Mouse (Mus musculus): Measurements from ENCODE around the gene Alkbh5.
A peak's percentile ranks its signal among the peaks of the same experiment; 100 is the strongest.
"Not testable (repeated sequence)": the region's sequence is repeated elsewhere in the genome, so short reads cannot be mapped to it uniquely, and the experiment has no call there.

The Alkbh5 gene

DNA sequence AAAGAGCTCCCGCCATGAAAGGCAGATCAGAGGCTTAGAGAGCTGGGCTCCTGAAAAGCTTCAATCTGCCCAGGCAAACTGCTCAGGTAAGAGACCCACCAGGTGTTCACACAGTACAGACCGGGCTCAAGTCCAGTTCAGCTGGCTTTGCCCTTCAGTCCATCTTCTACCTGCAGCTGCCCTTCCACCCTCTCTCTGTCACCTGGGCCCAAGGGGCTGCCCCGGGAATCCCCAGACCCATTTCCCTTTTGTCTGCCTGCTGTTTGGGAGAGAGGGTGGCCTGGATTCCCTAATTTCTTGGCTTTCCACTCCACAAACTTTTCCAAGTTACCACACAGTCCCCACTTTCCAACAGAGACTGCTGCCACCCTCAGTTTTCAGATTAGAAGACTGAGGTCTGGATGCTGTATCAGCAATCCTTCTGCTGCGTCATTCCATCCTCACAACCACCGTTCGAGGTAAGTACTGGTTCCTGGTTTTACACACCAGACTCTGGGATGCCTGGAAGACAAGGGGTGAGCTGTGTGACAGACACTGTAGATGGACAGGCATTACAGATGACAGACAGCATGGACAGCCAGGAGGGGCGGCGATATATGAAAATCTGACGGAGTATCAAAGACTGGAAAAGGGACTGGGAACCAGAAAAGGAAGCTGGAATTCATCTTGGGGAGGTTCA lies at the start of gene Alkbh5:
Alkbh5 (plus strand) TSS at position 202 of the 679 bp plus-strand sequence.
- peak; percentile 26 to 42 for DNase-seq

DNA sequence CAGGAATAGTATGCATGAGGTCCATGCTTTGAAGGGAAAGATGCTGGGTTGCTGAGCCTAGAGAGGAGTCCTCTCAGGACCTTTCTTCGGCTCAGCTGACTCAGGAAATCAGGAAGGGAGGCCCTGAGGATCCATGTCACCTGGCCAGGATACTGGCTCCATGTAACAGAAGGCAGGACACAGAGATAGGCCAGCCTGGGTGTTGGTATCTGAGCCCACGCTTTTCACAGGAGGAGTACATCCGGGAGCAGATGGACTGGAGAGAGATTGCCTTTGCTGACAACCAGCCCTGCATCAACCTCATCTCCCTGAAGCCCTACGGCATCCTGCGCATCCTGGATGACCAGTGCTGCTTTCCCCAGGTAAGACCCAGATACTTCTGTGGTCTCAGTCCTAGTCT lies 43.5 kb upstream of the Alkbh5 start:
- peak; percentile 30 to 33 for DNase-seq

GRCm38 (mm10) chr11:60495692-60496091 lies 40.5 kb upstream of the Alkbh5 start:
- DNase-seq = no peak

DNA sequence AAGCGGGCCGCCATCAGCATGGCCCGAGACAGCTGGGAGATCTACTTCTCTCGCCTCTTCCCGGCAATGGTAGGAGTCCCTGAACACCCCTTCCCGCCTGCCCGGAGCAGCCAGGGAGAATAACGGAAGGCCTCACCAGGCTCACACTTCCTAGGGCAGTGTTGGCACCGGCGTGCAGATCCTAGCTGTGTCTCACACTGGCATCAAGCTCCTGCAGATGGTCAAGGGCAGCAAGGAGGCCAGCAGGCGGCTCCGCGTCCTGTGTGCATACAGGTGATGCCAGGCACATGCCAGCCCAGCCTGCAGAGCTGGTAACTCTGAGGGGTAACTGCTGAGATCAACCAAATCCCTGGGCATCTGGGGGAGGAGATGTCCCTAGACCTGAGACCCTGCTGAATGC lies 28.9 kb upstream of the Alkbh5 start:
- DNase-seq = peak; percentile 44 to 59

- no peak for DNase-seq
Observed at GRCm38 (mm10) chr11:60508950-60509349, 27.2 kb upstream of the Alkbh5 start.

DNA sequence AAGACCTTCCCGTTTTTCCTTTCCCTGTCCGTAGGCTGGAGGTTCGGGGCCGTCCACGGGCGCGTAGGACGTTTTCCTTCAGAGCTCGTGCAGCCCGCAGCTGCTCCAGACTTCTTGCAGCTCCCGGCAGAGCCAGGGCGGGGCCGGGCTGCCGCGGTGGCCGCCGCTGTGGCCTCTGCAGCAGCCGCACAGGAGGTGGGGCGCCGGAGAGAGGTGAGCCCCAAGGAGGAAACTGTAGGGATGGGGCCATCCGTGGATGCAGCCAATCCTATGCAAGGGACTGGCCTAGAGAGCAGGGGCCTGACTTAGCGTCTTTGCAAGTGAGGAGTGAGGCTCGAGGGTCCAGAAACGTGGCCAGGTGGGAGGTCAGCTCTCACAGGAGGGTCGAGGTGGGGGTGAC lies 26.7 kb upstream of the Alkbh5 start:
- no peak for DNase-seq

DNA sequence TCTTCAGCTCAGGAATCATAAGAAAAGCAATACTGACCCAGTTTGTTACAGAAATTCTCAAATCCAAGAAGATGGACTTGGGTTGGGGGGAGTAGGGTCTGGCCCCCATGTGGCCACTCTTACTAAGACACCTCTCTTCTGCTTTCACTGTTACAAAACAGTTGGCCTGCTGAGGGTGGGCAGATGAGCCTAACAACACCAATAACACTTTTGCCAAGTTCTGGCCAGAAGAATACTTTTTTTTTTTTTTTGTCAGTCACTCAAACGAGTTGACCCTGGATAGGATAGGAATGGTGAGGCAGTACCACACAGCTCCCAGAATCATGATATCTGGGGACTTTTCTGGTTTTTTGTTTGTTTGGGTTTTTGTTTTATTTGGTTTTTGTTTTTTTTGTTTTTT lies 24.3 kb upstream of the Alkbh5 start:
- no peak for DNase-seq

GRCm38 (mm10) chr11:60512520-60512919 lies 23.7 kb upstream of the Alkbh5 start:
- no peak for DNase-seq

- DNase-seq = no peak
Observed at GRCm38 (mm10) chr11:60514941-60515340, 21.2 kb upstream of the Alkbh5 start.

DNA sequence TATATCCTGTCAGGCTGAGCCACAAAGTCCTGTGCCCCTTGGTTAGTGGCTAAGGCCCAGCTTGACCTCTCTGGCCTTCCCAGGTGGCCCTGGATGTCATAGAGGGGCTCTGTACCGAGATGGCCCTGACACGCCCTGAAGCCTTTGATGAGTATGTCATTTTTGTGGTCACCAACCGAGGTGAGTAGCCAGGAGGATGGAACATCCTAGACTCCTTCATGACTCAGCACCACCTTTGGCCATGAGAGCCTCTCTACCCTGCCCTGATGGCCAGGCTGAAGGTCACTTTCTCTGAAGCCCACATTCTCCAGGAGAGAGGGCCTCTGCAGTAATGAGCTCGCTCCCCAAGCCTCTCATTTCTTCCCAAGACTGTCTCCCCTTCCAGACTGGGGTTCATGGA lies 17.9 kb upstream of the Alkbh5 start:
- DNase-seq = no peak

DNA sequence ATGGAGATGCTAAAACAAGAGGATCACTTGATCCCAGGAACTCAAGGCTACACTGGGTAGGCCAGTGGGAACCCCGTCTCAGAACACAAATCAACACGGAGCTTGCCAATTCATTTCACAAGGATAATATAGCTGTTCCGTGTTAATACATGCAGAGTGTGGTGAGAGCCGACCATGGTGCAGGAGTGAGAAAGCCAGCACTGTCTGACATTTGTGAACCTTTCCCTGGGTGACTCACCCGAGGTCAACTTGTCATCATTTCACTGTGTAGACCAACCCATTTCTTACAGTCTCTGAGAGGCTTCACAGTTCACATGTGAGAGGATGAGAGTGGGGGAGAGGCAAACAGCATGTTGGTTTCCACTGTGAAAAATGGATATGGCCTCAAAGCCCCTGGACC lies 14.2 kb upstream of the Alkbh5 start:
- DNase-seq = no peak

GRCm38 (mm10) chr11:60522661-60523365 lies 13.4 kb upstream of the Alkbh5 start:
- no peak for DNase-seq

- no peak for DNase-seq
Observed at GRCm38 (mm10) chr11:60526461-60526860, 9.7 kb upstream of the Alkbh5 start.

GRCm38 (mm10) chr11:60535676-60536075 lies 505 bp upstream of the Alkbh5 start:
- no peak for DNase-seq

- peak; percentile 92 to 95 for DNase-seq
Observed at GRCm38 (mm10) chr11:60536859-60537467, 782 bp downstream of the Alkbh5 start.

- DNase-seq = peak; percentile 97
Observed at GRCm38 (mm10) chr11:60537468-60538347, 1.5 kb downstream of the Alkbh5 start.

DNA sequence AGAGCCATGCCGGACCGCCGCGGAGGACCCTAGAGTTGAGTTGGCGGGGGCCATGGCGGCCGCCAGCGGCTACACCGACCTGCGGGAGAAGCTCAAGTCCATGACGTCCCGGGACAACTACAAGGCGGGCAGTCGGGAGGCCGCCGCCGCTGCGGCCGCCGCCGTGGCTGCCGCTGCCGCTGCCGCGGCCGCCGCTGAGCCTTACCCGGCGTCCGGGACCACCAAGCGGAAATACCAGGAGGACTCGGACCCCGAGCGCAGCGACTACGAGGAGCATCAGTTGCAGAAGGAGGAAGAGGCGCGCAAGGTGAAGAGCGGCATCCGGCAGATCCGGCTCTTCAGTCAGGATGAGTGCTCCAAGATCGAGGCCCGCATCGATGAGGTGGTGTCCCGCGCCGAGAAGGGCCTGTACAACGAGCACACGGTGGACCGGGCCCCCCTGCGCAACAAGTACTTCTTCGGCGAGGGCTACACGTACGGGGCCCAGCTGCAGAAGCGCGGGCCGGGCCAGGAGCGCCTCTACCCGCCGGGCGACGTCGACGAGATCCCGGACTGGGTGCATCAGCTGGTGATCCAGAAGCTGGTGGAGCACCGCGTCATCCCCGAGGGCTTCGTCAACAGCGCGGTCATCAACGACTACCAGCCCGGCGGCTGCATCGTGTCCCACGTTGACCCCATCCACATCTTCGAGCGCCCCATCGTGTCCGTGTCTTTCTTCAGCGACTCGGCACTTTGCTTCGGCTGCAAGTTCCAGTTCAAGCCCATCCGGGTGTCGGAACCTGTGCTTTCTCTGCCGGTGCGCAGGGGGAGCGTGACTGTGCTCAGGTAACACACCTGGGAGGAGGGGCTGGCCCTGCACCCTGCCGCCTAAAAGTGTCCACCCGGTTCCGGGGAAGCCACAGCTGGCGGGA lies 2.4 kb downstream of the Alkbh5 start:
- DNase-seq = peak; percentile 40 to 55

DNA sequence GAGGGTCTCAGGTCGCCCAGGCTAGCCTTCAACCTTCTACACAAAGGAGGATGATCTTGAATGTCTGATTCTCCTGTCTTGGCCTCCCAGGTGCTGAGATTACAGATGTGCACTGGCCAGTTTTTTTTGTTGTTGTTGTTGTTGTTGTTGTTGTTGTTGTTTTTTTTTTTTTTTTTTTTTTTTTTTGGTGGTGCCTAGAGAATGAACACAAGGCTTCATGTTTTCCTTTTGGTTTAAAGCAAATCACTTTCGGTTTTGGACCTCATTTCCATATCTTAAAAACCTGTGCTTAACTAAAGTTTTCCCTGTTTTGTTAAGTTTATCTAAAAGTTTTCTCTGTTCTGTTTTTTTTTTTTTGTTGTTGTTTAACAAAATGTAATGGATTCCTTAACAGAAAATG lies 3.4 kb downstream of the Alkbh5 start:
- DNase-seq = no peak

DNA sequence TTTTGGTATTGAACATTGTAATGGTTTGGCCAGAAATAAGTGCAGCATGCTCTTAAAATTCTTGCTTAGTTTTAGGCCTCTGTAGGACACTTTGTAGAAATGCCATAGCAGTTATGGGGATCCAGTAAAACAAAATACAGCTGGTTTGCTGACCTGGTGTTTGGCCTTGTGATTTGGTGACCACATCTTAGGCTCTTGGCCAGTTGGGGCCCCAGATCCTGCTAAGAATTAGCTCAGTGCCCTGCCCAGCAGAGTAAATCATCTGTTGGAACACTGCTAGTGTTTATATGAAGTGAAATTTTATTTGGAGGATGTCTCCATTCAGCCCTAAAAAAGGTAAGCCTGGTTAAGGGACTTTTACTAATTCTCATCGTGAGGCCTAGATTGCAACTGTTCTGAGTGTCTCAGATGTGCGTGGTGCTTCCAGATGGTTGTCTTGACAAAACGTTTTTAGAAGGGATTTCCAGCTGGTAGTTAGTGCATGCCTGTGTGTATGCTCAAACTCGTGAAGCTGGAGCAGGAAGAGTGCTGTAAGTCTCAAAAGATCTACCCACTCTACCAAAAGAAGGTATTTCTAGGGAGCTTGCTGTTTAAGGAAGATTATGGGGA lies 3.9 kb downstream of the Alkbh5 start:
- DNase-seq = no peak

GRCm38 (mm10) chr11:60540761-60541160 lies 4.6 kb downstream of the Alkbh5 start:
- DNase-seq = no peak

DNA sequence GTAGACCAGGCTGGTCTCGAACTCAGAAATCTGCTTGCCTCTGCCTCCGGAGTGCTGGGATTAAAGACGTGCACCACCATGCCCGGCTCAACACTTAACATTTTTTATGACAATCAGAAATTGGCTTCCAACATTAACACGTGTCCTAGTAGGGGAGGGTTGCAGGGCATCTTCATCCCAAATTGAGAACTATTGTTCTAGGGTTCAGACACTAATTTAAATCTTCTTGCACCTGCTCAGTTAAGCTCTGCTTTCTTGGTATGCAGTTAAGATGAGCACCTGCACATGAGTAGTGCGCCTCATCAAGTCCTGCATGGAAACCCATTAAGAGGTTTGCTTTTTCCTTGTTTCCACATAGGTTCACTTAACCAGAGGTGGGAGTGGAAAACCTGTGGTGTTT lies 5.7 kb downstream of the Alkbh5 start:
- DNase-seq = no peak

- DNase-seq = not testable (repeated sequence)
Observed at GRCm38 (mm10) chr11:60543211-60543610, 7.0 kb downstream of the Alkbh5 start.
